Mouse (Mus musculus) limb, embryonic 13.5 days (tissue): Measurements from ENCODE around the gene Lrrc17. TPM values are rescaled to one million over a fixed set of nuclear protein-coding genes. Genes with fewer than 3 reads are reported as not detected.

ENCODE experiments used
- ATAC-seq: fragments of 200-750 bp; cut with Nextera tagmentation; 2 replicates; pipeline ENCODE4 v1.8.0; 2017; ENCODE audit warnings: low read depth, moderate number of reproducible peaks, moderate TSS enrichment; ENCODE audit not compliant: low FRiP score
- H3K27ac ChIP-seq: fragments of 300-500 bp; sonication (generic); 2 replicates; pipeline ENCODE4 v1.5.1; 2015; ENCODE audit warnings: inconsistent platforms, mild to moderate bottlenecking, moderate library complexity
- H3K27me3 ChIP-seq: fragments of 300-500 bp; sonication (generic); 2 replicates; pipeline ENCODE4 v1.6.1; 2015; ENCODE audit warnings: mild to moderate bottlenecking, inconsistent platforms
- H3K36me3 ChIP-seq: fragments of 300-500 bp; sonication (generic); 2 replicates; pipeline ENCODE4 v1.6.1; 2015; ENCODE audit warnings: inconsistent platforms, mild to moderate bottlenecking, moderate library complexity
- H3K4me1 ChIP-seq: fragments of 300-500 bp; sonication (generic); 2 replicates; pipeline ENCODE4 v1.6.1; 2015; ENCODE audit warnings: inconsistent platforms
- H3K4me2 ChIP-seq: fragments of 300-500 bp; sonication (generic); replicated peaks from 2 replicates; pipeline ENCODE4 v1.6.1; 2015; ENCODE audit warnings: inconsistent platforms, mild to moderate bottlenecking, moderate library complexity
- H3K4me3 ChIP-seq: fragments of 300-500 bp; sonication (generic); 2 replicates; pipeline ENCODE4 v1.5.1; 2015; ENCODE audit warnings: moderate library complexity, mild to moderate bottlenecking, inconsistent platforms
- H3K9ac ChIP-seq: fragments of 300-500 bp; sonication (generic); 2 replicates; pipeline ENCODE4 v1.6.1; 2015; ENCODE audit warnings: mild to moderate bottlenecking, inconsistent platforms
- H3K9me3 ChIP-seq: fragments of 300-500 bp; sonication (generic); 2 replicates; pipeline ENCODE4 v1.6.1; 2016; ENCODE audit warnings: inconsistent platforms
- WGBS: fragments of 180-500 bp; shearing (Covaris S2); methylation state at CpG from one replicate; pipeline ENCODE4 v1.1.7; 2015; 5-methylcytosine and 5-hydroxymethylcytosine counted together
- polyA plus RNA-seq: library from polyadenylated mRNA; unstranded; fragments of >200 nt; fragmentation: Nextera tagmentation; extraction: Ambion mirVana; gene quantifications from 2 replicates; pipeline ENCODE4 v1.2.1, GENCODE M21; 2015

Lrrc17 gene
- polyA plus RNA-seq, 1 experiment from 2014 or later = 89.9 TPM

DNA sequence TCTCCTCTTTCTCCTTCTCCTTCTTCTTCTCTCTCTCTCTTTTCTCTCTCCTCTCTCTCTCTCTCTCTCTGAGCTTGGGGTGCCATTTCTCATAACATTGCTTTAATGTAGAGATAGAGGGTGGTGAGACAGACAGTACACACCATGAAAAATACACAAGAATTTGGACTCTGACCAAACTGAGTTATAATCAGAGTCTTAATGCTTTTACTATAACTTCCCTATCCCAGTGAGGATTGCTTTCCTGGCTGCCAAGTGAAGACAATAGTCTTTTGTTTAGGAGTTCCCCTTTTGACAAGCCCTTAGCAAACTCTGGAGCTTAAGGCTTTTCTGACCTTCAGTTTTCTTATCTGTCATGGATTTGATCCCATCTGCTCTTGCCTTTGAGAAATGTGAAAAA, 1.9 kb downstream of the Lrrc17 start:
- Histone ChIP-seq H3K4me3 (peak overlapping the region; percentile 55), H3K9ac (no peak overlapping the region), H3K4me2 (peak overlapping the region; percentile 71), H3K4me1 (peaks cover 51% of the 10 kb centered on the region), H3K27me3 (no peaks in the 10 kb centered on the region), H3K36me3 (peaks cover 15% of the 10 kb centered on the region), H3K27ac (0 out of 2 replicates have a peak overlapping the region, but pooled peaks have one; percentile 94), H3K9me3 (no peaks in the 10 kb centered on the region)
- ATAC-seq = no peak

- Histone ChIP-seq H3K27me3 (no peaks in the 10 kb centered on the region), H3K9me3 (no peaks in the 10 kb centered on the region), H3K4me2 (peak overlapping the region; percentile 71), H3K9ac (no peak overlapping the region), H3K27ac (no peak overlapping the region), H3K4me1 (peaks cover 51% of the 10 kb centered on the region), H3K4me3 (peak overlapping the region; percentile 55), H3K36me3 (peaks cover 15% of the 10 kb centered on the region)
- WGBS = 78% methylated on average over 4 of the region's 4 CpGs
- ATAC-seq = no peak
Measured at GRCm38 (mm10) chr5:21545786-21546185, 2.4 kb downstream of the Lrrc17 start.

GRCm38 (mm10) chr5:21547005-21547404, 3.6 kb downstream of the Lrrc17 start:
- Histone ChIP-seq H3K36me3 (peaks cover 23% of the 10 kb centered on the region), H3K27ac (no peak overlapping the region), H3K27me3 (no peaks in the 10 kb centered on the region), H3K9ac (no peak overlapping the region), H3K4me3 (no peak overlapping the region), H3K9me3 (no peaks in the 10 kb centered on the region), H3K4me2 (no peak overlapping the region), H3K4me1 (peaks cover 51% of the 10 kb centered on the region)
- ATAC-seq = no peak
- WGBS = 85% methylated on average over 8 of the region's 8 CpGs

DNA sequence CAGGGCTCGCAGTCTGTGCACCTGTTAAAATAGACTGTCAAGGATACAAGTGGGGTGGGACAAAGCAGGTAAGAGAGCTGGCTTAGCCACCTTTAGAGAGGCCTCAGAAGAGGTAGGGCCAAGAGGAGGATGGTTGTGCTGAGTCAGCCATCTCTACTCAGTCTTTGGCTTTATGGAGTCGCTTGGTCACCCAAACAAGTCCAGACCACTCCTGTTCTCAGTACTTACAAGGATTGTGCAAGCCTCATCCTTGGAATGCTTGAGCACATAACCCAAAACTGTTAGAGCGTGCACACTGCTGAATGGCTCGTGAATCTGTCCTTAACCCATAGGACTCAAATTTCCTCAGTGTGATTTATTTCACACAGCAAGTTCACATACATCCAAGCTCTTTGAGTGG, 10.3 kb downstream of the Lrrc17 start:
- H3K4me1 ChIP-seq = peaks cover 40% of the 10 kb centered on the region
- no peak overlapping the region for H3K4me3 ChIP-seq
- H3K27me3 ChIP-seq = no peaks in the 10 kb centered on the region
- peak overlapping the region; percentile 3; the same call in 1 of the 2 replicates for H3K27ac ChIP-seq
- no peak overlapping the region for H3K4me2 ChIP-seq
- ATAC-seq = no peak
- WGBS = 73% methylated on average over 4 of the region's 4 CpGs
- H3K9ac ChIP-seq = no peak overlapping the region
- H3K36me3 ChIP-seq = peaks cover 9% of the 10 kb centered on the region
- no peaks in the 10 kb centered on the region for H3K9me3 ChIP-seq

DNA sequence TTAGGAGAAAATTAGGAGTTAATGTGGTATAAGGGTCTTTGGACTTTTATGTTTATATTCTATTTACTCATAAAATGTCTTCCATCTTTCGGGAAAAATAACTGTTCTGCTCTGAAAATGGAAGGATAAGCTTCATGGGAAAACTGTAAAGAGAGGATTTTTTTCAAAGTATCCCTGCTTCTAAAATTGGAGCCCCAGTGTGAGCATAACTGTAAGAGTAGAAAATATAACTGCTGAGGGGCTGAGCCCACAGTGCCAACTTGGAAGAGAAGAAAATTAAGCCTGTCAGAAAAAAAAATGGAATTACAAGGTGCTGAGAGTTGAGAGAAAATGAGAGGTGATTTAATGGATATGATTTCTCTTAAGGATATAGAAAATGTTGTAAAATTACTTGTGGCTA, 11.4 kb downstream of the Lrrc17 start:
- no peak for ATAC-seq
- 69% methylated on average over 1 of the region's 1 CpGs for WGBS
- no peak overlapping the region for H3K27ac ChIP-seq

GRCm38 (mm10) chr5:21556502-21556901, 13.1 kb downstream of the Lrrc17 start:
- Histone ChIP-seq H3K9ac (no peak overlapping the region), H3K36me3 (peaks cover 19% of the 10 kb centered on the region), H3K4me2 (no peak overlapping the region), H3K4me3 (no peak overlapping the region), H3K9me3 (no peaks in the 10 kb centered on the region), H3K27ac (peak overlapping the region; percentile 33; the same call in 1 of the 2 replicates), H3K4me1 (peaks cover 31% of the 10 kb centered on the region), H3K27me3 (no peaks in the 10 kb centered on the region)
- 0 out of 2 replicates have a peak, but pooled peaks have one; percentile 32 for ATAC-seq
- WGBS = 61% methylated on average over 3 of the region's 3 CpGs

More for the DNA sequence above, 11.4 kb downstream of the Lrrc17 start:
- no peaks in the 10 kb centered on the region for H3K27me3 ChIP-seq
- peaks cover 31% of the 10 kb centered on the region for H3K4me1 ChIP-seq
- H3K36me3 ChIP-seq = peaks cover 9% of the 10 kb centered on the region
- H3K9me3 ChIP-seq = no peaks in the 10 kb centered on the region
- H3K4me3 ChIP-seq = no peak overlapping the region
- no peak overlapping the region for H3K9ac ChIP-seq
- H3K4me2 ChIP-seq = no peak overlapping the region

DNA sequence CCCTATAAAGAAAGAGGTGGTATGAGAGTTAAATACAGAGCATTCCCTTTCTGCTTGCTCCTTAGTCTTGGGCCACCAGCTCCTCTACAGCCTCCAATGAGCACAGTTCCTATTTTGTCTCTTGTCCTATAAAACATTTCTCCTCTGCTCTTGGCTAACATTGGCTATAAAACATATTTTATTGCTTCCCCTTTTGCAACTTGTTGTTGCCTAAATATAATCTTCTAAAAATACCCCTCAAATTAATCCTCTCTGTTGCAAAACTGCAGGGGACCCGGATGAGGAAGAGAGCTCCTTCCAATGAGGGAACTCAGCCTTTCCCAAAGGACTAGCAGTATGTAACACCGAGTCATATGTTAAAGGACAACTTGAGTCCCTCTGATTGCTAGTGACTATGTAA, 20.6 kb downstream of the Lrrc17 start:
- no peak overlapping the region for H3K27ac ChIP-seq
- H3K9me3 ChIP-seq = no peaks in the 10 kb centered on the region
- H3K4me1 ChIP-seq = peaks cover 36% of the 10 kb centered on the region
- H3K4me2 ChIP-seq = no peak overlapping the region
- H3K27me3 ChIP-seq = no peaks in the 10 kb centered on the region
- H3K36me3 ChIP-seq = peaks cover 39% of the 10 kb centered on the region
- no peak overlapping the region for H3K9ac ChIP-seq
- 57% methylated on average over 2 of the region's 2 CpGs for WGBS
- H3K4me3 ChIP-seq = no peak overlapping the region
- no peak for ATAC-seq

DNA sequence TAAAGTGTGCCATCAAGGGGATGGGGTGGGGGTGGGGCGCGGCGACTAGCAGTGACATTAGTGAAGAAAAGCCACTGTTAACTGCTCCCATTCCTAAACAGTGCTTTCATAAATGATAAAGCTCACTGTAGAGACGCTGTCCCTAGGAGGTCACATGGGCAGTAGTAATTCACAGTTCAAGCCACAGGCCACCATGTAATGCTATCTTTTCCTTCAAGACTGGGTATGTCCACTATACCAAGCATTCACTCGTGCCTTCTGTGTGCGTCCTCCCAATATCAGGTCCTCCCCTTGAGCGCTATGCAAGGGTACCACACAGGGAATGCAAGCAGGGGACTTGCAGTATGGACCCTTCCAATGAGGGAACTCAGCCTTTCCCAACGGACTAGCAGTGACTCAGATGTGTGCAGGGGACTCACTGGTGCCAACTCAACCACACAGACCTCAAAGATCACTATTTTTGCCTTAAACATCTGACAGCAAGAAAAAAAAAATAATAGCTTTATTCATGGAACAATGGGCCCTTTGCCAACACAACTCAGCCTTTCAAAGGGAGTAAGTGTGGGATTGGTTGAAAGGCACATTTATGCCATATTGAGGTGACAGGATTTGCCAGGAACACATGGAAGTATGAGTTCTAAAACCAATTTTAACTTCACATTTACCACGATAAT, 22.2 kb downstream of the Lrrc17 start:
- 89% methylated on average over 9 of the region's 9 CpGs for WGBS
- H3K9me3 ChIP-seq = no peaks in the 10 kb centered on the region
- H3K4me3 ChIP-seq = no peak overlapping the region
- no peaks in the 10 kb centered on the region for H3K27me3 ChIP-seq
- peaks cover 44% of the 10 kb centered on the region for H3K4me1 ChIP-seq
- ATAC-seq = no peak
- H3K9ac ChIP-seq = no peak overlapping the region
- H3K36me3 ChIP-seq = peaks cover 42% of the 10 kb centered on the region
- peak overlapping the region; percentile 65 for H3K27ac ChIP-seq
- no peak overlapping the region for H3K4me2 ChIP-seq

GRCm38 (mm10) chr5:21567784-21568183, 24.4 kb downstream of the Lrrc17 start:
- Histone ChIP-seq H3K27ac (peak overlapping the region; percentile 77; the same call in 1 of the 2 replicates), H3K27me3 (no peaks in the 10 kb centered on the region), H3K4me1 (peaks cover 52% of the 10 kb centered on the region), H3K9me3 (no peaks in the 10 kb centered on the region), H3K9ac (no peak overlapping the region), H3K36me3 (peaks cover 27% of the 10 kb centered on the region), H3K4me2 (no peak overlapping the region), H3K4me3 (no peak overlapping the region)
- peak; percentile 71; the same call in 1 of the 2 replicates for ATAC-seq
- 41% methylated on average over 1 of the region's 1 CpGs for WGBS

DNA sequence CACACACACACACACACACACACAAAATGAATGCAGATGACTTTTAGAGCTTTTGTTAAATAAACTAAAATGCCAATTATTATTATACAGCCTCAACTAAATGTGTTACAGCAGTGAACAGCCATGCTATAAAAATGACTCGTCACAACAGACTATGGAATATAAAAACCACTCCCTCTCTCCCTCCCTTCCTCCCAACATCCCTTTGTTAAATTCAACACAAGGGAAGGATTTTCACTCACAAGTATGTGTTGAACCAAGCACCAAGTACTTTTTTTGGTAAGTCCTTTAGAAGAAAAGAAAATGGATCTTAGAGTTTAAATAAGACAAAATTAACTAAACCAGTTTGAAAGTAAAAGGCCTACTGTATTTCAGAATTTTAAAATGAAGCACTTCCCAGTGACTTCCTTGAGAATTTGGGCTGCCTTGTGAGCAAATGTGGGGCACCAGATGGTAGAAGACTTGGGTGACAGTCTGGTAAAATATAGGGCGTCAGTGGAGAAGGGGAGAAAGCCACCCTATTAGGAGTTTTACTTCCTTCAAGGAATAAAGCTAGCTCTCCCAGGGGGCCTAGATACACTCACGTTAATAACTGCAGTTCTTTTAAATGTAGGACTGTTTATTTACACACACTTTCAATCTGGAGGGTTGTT, 29.5 kb downstream of the Lrrc17 start:
- Histone ChIP-seq H3K27ac (no peak overlapping the region), H3K4me3 (no peak overlapping the region), H3K36me3 (peaks cover 25% of the 10 kb centered on the region), H3K9me3 (no peaks in the 10 kb centered on the region), H3K27me3 (no peaks in the 10 kb centered on the region), H3K4me2 (no peak overlapping the region), H3K9ac (no peak overlapping the region), H3K4me1 (peaks cover 52% of the 10 kb centered on the region)
- ATAC-seq = no peak
- WGBS = 36% methylated on average over 3 of the region's 3 CpGs

- no peak overlapping the region for H3K4me2 ChIP-seq
- 46% methylated on average over 21 of the region's 21 CpGs for WGBS
- H3K27ac ChIP-seq = peak overlapping the region; percentile 44; the same call in 1 of the 2 replicates
- H3K4me3 ChIP-seq = no peak overlapping the region
- no peak overlapping the region for H3K9ac ChIP-seq
- peaks cover 40% of the 10 kb centered on the region for H3K4me1 ChIP-seq
- no peaks in the 10 kb centered on the region for H3K9me3 ChIP-seq
- no peaks in the 10 kb centered on the region for H3K27me3 ChIP-seq
- H3K36me3 ChIP-seq = peaks cover 22% of the 10 kb centered on the region
- no peak for ATAC-seq
Measured at GRCm38 (mm10) chr5:21574386-21575209, 31.2 kb downstream of the Lrrc17 start.

DNA sequence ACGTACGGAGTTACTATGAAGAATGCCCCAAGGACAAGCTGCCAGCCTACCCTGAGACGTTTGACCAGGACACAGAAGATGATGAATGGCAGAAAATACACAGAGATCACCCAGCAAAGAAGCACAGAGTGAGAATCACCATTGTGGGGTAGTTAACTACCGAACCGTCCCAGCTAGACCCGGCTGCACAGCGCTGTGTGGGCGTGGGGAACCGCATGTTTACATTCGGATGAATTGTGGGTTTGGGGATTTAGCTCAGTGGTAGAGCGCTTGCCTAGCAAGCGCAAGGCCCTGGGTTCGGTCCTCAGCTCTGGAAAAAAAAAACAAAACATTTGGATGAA, 31.8 kb downstream of the Lrrc17 start:
- ATAC-seq = no peak
- Histone ChIP-seq H3K27ac (peak overlapping the region; percentile 44; the same call in 1 of the 2 replicates), H3K9ac (no peak overlapping the region), H3K27me3 (no peaks in the 10 kb centered on the region), H3K4me3 (no peak overlapping the region), H3K36me3 (peaks cover 21% of the 10 kb centered on the region), H3K4me1 (peaks cover 38% of the 10 kb centered on the region), H3K4me2 (no peak overlapping the region), H3K9me3 (no peaks in the 10 kb centered on the region)
- 85% methylated on average over 13 of the region's 13 CpGs for WGBS
